Mouse (Mus musculus) mouse trophoblast stem cell (cell line): Measurements from ENCODE around the gene Dera.

Experiments used
- in situ Hi-C, 2 experiments: fragments of 300-500 bp; cut with MseI, MboI; formaldehyde crosslinking; loops; 2 replicates in 1 of 2; 3 replicates in 1 of 2; pipeline ENCODE4 v1.15.1; 2025

Dera gene

DNA sequence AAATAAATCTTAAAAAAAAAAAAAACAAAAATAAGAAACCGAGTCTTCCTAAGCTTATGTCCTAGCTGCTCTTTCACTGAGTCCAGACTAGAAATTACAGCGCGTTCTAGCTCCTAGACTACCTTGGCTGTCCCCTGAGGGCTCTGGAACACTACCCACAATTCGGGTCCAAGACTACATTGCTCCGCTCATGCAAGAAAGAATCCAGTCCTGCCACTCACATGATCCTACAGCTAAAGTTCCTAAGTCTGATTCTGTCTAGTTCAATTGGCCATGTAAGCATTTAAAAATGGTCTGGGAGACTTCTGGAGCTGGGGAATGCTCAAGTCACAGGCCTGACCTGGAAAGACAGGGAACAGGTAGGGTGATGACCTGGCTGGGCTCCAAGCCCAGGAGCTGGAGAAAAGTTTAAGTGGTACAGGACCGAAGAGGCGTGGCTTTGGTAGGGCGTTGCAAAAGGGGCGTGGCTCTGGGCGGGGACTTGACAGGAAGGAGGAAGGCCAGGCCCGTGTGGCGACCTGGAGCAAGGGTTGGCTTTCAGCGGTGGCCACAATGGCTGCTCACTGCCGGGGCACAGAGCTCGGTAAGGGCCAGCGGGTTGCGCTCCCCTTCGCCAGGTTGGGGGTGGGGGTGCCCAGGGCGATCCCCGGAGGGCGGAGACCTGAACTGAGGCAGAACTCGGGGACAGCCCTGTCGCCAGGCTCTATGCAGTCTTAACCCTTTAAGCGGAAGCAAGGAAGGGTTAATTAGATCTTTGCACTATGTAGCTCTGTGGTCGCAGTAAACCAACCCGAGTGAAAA lies at the start of gene Dera:
Gene Dera, plus strand, starts transcription at position 491 of the 801 bp plus-strand sequence.
- in situ Hi-C loops, result no loop called here

DNA sequence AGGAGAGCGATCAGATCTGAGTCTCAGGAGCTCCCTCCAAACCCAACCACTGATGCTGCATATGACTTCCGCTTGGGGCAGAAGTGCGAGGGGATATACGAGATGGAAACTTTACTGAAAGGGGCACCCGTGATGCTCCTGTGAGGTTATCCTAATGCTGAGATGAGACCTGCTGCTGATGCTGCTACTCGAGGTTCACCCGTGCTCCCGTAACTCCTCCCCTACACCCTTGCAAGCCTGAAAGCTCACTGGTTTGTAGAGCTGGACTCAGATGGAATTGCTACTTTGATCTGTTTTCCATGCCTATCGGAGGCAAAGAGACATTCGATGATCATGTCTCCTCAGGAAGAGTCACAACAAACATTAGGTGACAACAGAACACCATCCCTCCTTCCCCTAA lies 48.1 kb upstream of the Dera start:
- in situ Hi-C loops, result loop anchor here in 1 of 2 experiments (25.0 kb wide), 1 partner anchor 494 kb away; no protein-coding TSS in a partner anchor

DNA sequence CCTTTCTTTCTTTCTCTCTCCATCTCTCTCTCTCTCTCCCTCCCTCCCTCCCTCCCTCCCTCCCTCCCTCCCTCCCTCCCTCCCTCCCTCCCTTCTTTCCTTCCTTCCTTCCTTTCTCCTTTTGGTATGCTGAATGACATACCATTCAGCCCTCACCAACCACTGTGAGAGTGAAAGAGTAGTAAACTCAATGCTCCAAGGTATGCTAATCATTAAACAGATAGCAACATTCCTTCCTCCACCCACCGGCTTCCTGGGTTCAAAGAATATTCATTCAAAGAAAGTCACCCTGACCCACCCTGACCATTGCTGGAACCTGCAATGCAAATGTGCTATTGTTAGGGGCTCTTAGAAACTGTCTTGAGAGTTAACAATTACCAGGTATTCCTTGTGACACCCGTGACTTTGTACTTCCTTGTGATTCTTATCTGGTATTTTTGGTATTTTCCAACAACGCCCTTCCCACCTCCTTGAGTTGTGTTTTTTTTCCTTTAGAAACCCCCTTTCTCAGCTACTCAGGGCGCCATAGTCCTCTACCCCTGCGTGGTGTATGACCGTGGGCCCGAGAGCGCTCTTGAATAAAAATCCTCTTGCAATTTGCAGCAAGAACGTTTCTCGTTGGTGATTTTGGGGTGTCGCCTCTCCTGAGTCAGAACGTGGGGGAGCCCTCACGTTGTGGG lies 45.5 kb upstream of the Dera start:
- in situ Hi-C loops, result loop anchor here in 1 of 2 experiments (25.0 kb wide), 1 partner anchor 497 kb away; no protein-coding TSS in a partner anchor

DNA sequence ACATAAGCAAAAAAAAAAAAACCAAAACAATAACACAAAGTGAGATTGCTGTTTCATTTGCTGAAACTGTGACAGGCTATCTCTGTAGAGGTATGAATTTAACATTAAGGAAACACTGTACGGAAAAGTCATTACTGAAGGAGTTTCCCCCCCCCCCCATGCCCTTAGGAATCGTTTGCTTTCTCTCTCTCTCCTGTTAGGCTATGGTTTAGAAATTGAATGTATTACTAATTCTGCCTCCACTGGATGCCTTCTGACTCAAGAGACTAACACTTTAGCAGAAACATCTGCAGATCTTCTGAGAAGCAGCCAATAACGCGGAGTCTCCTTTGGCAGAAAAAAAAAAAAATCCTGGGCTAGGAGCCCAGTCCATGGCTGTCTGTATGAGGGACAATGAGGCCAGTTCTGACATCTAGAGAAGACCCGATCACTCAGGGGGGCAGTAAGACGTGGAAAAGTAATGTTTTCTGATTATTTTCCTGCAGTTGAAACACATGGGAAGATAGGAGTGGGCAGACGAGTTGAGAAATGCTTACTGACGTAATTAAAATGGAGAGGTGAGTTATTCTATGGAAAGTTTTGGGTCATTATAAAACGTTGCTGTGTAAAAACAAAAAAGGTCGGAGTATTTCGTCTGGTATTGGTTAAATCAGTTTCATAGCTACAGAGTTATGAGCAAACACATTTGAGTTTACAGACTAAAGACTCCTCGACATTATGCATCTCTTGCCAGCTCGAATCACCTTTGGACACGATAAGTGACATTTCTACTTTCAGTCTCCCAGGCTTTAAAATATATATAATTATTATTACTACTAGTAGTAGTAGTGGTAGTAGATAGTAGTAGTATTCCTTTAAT lies 43.9 kb upstream of the Dera start:
- in situ Hi-C loops, result loop anchor here in 1 of 2 experiments (25.0 kb wide), 1 partner anchor 498 kb away; no protein-coding TSS in a partner anchor

DNA sequence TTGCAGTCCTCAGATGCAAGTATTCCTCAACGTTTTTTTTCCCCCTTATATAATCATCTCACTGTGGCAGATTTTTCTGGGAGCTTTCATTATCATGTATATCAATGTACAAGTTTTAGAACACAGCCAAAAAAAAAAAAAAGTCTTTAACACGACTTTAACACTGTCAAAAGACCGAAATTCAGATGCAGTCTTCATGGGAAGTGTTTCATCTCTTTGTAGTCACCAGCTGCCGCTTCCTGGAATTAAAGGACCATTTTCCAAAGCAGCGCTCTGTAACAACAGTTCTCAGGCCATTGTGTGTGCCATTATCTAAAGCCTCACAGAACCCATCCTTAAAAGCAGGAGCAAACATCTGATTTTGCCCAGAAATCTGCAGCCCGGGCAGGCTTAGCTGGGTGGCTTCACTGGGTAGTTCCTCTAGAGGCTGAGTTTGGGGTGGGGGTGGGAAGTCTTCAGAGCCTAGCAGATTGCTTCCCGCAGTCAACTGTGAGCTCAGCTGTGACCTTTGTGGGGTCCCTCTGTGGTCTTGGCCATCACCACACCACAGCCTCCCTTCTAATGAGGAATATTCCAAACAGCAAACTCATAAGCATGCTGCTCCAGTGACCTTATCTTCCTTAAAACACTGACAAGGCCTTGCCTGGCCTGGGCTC lies 41.6 kb upstream of the Dera start:
- in situ Hi-C loops, result loop anchor here in 1 of 2 experiments (25.0 kb wide), 1 partner anchor 500 kb away; no protein-coding TSS in a partner anchor

DNA sequence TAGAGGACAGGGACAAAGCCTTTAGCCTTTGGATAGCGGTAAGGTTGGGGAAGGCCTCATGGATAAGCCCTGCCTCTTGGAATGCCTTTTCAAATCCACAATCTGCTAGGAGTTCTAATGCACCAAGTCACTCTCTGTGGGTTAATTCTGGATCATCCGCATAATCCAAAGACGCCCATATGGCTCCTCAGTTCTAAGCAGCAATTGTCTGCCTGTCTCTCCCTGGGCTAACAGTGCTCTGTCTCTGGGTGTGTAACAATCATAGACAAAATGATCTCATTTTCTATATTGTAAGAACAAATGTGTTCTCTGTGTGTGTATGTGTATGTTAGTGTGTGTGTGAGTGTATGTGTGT lies 41.1 kb upstream of the Dera start:
- in situ Hi-C loops, result loop anchor here in 1 of 2 experiments (25.0 kb wide), 1 partner anchor 501 kb away; no protein-coding TSS in a partner anchor

DNA sequence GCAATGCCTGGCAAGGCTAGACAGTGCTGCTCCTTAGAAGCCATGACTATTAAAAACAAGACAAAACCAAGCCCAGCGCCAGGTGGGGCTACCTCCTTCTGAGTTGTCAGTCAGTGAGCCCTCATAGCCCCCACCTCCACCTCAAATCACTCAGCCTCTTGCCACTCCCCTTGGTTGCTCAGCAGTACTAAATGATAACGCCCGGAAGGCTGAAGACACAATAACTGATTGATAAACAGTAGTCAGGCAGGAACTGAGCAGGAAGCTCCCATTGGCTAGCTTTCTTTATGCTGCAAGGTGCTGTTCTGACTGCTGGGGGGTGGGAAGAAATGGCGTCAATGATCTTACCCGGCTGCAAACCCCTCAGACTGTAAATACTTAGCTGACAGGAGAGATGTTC lies 37.5 kb upstream of the Dera start:
- in situ Hi-C loops, result loop anchor here in 1 of 2 experiments (25.0 kb wide), 1 partner anchor 505 kb away; no protein-coding TSS in a partner anchor

DNA sequence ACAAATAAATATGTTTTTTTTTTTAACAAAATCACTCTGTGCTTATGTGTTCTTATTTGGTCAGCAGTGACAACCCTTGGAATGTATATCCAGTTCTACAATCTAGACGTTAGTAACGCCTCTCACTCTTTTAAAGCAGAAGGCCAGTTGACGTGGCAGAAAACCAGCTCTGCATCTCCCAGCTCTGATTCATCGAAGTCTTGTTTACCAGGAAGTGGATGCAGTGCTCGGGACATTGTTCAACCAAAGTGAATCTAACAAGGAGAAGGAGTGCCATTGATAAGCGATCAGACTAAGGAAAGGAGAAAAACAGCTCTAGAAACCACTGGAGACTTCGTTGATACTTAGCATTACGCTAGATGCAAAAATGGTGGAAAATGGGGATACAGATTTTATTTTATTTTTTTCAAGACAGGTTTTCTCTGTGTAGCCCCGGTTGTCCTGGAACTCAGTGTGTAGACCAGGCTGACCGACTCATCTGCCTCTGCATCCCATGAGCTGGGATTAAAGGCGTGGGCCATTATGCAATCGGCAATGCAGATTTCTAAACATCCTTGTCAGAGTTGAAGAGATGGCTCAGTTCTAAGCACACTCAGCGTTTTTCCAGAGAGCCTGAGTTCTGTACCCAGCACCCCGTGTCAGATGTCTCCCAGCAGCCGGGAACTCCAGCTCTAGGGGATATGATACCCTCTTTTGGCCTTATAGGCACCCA lies 32.0 kb upstream of the Dera start:
- in situ Hi-C loops, result loop anchor here (10.0 to 25.0 kb wide), 3 partner anchors 268 to 518 kb away; no protein-coding TSS in a partner anchor

DNA sequence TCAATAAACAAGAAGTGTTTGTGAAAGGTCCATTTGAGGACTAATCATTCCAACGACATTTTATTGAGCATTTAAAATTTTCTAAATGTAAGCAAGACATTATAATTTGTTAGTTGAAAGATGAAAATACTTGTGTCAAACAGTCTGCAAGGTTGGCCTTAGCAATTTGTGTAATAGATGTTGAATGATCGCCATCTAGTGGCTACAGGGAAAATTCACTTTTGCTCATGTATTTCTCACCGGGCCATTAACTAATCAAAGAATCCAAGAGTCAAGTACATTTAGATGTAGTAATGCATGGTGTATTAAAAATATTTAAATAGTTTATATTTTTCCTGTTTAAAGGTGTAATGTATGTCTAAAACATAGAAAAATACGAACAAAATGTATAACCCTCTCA lies 30.4 kb upstream of the Dera start:
- in situ Hi-C loops, result loop anchor here (10.0 to 25.0 kb wide), 3 partner anchors 269 to 519 kb away; no protein-coding TSS in a partner anchor

DNA sequence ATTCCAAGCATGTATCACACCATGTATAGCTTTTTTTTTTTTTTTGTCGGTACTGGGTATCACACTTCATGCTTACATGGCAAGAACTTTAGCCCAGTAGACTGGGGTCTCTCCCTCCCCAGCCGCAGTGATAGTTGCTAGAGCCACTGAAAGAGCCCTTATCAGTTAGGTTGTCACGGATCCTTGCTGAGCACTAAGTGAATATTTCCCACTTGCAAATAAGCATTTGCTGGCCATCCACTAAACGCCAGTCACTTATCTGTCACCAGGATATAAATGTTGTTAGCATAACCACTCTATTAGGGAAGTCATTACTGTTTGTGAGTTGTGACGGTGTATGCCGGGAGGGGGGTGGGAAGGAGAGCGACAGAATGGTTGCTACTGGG lies 19.9 kb upstream of the Dera start:
- in situ Hi-C loops, result no loop called here

DNA sequence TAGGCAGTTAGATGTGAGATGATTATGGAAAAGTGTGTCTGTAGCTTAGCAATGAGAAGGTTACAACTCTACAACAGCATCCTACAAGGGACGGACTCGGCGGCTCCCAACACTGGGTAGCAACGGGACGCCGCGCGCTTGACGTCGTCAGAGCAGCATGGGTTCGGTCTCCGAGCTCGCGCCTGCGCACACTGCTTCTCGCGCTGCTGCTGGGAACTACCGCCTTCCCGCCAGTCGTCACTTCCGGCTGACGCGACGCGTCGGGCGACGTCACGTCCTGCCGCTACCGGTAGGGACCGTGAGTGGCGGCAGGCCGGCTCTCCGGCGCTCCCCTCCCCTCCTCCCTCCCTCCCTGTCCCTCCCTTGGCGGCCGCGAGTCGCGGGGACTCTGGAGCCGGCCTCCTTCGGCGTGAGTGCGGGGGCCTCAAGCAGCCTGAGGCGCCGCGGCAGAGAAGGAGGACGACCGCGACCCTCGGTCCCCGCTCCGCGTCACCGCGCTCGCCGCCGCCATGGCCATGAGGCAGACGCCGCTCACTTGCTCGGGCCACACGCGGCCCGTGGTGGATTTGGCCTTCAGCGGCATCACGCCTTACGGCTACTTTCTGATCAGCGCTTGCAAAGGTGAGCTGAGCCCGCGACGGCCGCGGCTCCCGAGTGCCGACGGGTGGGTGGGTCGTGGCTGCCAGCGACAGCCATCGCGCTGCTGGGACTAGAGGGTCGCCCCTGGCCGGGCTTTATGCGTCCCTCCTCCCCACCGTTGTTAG lies 19.3 kb upstream of the Dera start, which contains the start of gene Strap:
Gene Strap, plus strand, starts transcription at position 233 of the 764 bp plus-strand sequence.
- in situ Hi-C loops, result no loop called here

DNA sequence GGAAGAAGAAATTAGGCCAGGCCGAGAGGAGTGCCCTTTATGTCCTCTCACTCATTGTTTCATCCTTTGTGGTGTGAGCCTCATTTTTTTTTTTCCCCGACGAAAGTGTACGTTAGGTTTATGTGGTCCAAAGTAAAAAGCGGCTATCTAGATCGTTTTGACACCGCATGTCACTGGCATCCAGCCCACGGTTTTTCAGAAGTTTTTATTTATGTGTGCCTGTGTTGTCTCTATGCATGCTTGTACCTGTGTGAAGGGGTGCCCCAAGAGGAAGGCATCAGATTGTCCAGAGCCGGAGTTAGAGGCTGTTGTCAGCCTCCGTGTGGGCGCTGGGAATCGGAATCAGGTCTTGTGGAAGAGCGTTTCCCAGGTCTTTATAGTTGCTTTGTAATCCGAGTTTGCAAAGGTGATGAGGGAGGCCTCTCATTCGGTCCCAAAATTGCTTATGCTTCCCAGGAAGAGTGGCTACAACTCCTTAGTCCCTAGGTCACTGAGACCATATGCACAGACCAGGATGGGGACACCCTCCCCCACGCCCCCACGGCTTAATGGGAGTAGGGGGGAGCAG lies 18.6 kb upstream of the Dera start:
- in situ Hi-C loops, result no loop called here

DNA sequence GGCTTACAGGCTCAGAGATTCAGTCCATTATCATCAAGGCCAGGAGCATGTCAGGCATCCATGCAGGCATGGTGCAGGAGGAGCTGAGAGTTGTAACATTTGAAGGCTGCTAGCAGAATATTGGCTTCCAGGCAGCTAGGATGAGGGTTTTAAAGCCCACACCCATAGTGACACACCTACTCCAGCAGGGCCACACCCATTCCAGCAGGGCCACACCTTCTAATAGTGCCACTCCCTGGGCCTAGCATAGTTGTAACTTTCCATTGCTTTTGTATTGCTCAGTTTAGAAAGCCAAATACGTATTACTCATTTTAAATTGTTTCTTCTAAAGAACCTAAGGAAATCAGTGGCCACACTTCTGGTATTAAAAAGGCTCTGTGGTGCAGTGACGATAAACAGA lies 13.4 kb upstream of the Dera start:
- in situ Hi-C loops, result no loop called here

DNA sequence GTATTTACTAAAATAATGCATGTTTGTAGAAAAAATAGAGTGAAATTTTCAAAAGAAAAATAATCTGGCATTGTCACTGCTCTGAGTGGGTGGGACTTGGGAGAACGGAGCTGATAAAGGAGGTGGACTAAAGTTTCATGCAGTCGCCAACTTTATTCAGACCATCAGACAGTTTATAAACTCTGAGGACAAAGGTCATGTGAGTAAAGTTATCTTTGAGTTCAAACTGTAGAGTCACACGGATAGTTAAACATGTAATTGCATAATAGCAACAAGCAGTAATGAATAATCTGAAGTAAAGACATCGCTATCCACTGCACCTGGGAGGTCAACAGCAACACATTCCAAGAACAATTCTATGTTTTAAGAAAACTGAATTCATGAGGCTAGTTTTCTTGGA lies 9.6 kb upstream of the Dera start:
- in situ Hi-C loops, result no loop called here

DNA sequence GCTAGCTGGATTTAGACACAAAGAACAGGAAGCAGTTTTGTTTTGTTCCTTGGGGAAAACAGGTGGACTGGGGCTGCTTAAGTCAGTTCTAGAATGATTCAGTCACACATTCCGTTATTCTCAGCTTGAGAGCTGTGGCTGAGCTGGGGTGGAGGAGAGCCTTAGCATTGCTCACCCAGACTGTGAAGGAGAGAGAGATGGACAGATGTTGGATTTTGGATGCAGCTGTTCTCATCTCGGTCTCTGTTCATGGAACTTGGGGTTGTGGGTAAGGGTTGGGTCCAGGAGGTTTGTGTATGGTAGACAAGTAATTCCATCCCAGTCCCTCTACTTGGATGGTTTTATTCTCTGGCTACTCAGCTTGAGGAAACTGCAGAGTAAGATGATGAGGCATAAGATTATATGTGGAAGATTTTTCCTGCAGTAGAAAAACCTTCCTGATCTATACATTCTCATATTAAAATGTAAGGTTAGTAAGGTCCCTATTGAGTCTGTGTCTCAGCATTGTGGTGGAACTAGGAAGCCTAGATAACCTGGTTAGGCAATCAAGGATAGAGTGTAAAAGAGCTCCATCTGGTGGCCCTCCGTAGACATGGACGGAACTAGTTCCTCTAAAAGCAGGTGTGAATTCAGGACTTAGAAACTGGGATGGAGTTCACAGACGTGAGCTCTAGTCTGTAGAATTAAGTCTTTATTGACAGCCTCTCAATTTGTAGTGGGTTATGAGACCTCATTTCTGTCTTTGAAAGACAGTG lies 7.0 kb upstream of the Dera start:
- in situ Hi-C loops, result no loop called here

DNA sequence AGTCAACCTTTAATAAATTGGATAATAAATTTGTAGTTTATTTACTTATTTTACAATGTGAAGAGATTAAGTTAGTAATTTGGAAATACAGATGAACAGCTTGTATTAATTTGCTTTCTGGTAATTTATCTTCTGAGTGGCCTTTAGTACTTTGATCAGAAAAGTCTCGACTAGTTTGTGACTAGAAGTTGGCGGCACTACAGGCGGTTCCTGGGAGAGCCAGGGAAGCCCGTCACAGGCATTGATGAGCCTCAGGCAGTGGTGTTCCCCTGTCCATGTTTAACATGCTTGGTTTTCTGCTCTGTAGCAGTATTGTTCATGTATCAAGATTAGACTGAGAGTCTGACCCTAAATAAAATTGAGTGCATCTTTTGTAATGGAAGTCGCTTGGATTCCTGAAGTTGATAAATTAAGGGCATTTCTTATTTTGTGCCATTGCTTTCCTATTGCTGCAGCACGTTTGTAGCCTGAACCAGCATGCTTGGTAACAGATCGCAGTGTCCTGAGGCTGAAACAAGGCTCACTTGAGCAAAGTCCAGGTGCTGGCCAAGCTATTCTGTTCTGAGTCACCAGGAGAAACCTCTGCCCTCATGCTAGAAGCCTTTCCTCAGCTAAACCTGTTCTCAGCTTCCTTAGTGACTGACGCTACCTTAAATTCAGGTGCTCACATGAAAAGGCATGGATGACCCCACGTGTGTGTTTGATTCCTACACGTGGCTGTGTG lies 2.6 kb upstream of the Dera start:
- in situ Hi-C loops, result no loop called here

DNA sequence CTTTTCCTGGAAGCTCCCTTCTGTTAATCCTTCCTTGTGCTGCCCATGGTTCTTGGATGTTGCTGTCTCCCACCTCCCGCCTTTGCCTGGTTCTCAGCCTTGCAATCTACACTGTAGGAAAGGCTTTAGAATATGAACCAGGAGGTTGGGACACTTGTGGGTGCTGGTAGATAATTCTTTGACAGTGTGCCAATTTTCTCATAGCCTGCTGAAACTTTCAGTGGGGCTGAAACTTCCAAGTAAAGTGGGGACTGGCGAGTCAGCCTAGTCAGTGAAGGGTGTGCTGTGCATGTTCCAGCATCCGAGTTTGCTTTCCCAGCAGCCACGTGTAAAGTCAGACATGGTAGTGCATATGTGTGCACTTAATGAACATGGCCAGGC lies 2.1 kb upstream of the Dera start:
- in situ Hi-C loops, result no loop called here

DNA sequence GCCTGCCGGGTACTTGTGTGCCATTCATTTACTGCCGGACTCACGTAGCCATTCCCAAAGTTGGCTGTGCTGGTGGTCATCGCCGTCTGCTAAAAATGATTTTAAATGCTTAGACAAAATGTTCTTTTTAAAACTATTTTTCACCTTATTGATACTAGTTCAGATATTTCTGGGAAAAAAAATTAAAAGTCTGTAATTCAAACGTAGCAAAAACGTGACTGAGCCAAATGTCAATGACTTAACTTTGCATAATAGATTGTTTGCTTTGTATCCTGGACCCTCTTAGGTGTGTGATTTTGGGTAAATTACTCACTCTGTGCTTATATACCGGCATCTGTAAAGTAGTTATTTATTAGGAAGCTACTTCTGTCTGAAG lies 499 bp downstream of the Dera start:
- in situ Hi-C loops, result no loop called here
